Mouse (Mus musculus) megakaryocyte, embryonic 14.5 days (primary cell): ENCODE measurements around the gene AL607142.1.

Experiments
- FLI1 ChIP-seq: IDR thresholded peaks from 2 replicates; pipeline ENCODE4 v1.6.1; 2012; ENCODE audit warnings: low read length, inconsistent platforms, mixed read lengths
- GATA1 ChIP-seq: IDR thresholded peaks from 3 replicates; pipeline ENCODE4 v1.6.1; 2012; ENCODE audit warnings: mixed read lengths, low read length, inconsistent platforms, borderline replicate concordance

DNA sequence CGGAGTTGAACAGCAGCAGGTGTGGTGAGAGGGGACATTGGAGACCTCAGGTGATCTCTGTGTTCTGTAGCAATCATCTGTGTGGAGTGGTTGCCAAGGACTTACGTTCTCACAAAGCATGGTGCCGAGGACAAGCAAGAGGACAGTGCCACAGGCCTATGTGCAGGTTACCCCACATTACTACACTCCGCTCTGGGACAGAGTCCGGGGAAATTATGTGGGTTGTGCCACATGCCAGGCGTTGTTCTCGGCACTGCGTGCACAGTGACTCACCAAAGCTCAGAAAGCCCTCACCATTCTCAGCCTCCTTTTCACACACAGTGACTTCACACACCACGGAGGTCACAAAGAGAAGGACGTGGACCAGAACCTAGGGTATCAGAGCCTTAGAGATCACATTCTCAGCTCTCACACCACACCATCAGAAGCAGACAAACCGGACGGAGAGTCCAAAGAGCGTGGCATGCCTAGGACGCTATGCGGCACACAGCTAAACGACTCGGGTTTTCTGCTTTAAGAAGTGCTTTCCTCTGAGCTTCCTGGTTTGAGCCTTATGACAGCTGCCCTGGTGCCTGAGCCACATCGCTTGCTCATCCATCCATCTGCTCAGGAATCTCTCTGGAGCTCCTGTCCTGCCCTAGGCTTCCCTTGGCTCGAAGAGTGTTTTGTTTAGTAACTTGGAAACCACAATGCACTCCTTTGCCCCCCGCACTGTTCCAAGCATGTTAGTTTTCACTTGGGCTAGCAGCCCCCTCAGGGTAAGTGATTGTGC lies 1.3 kb upstream of the AL607142.1 start:
- TF ChIP-seq GATA1: no peak
- TF ChIP-seq FLI1: no peak
